Mouse (Mus musculus) kidney, adult 11 months (tissue): ENCODE measurements around the gene Fgd1.
A peak's percentile ranks its signal among the peaks of the same experiment; 100 is the strongest.

Source experiments
- DNase-seq: peaks from one replicate; pipeline ENCODE4 v3.0.0; 2022

Fgd1 gene

GRCm38 (mm10) chrX:151045850-151046249 is at the start of gene Fgd1:
Gene Fgd1, plus strand, starts transcription at chrX:151046150.
- no peak for DNase-seq

- no peak for DNase-seq
Observed at GRCm38 (mm10) chrX:150996775-150997174, 49.2 kb upstream of the Fgd1 start.

GRCm38 (mm10) chrX:151016938-151017877 is 28.7 kb upstream of the Fgd1 start, which contains the start of gene Gnl3l:
Gene Gnl3l, minus strand, starts transcription at chrX:151017322.
- peak; percentile 91 for DNase-seq

- no peak for DNase-seq
Observed at GRCm38 (mm10) chrX:151017897-151018296, 28.1 kb upstream of the Fgd1 start.

GRCm38 (mm10) chrX:151018798-151019197 is 27.2 kb upstream of the Fgd1 start:
- DNase-seq: no peak

GRCm38 (mm10) chrX:151031400-151031799 is 14.6 kb upstream of the Fgd1 start:
- DNase-seq: no peak

- no peak for DNase-seq
Observed at GRCm38 (mm10) chrX:151041223-151041622, 4.7 kb upstream of the Fgd1 start.

- DNase-seq: no peak
Observed at GRCm38 (mm10) chrX:151046321-151046720, 371 bp downstream of the Fgd1 start.

GRCm38 (mm10) chrX:151046777-151047430 is 954 bp downstream of the Fgd1 start:
- DNase-seq: peak; percentile 85

GRCm38 (mm10) chrX:151047431-151048058 is 1.6 kb downstream of the Fgd1 start:
- peak; percentile 12 for DNase-seq

- DNase-seq: no peak
Observed at GRCm38 (mm10) chrX:151049661-151050215, 3.8 kb downstream of the Fgd1 start.

GRCm38 (mm10) chrX:151050337-151050736 is 4.4 kb downstream of the Fgd1 start:
- no peak for DNase-seq

- DNase-seq: no peak
Observed at GRCm38 (mm10) chrX:151054489-151054888, 8.5 kb downstream of the Fgd1 start.

GRCm38 (mm10) chrX:151055559-151055958 is 9.6 kb downstream of the Fgd1 start:
- peak; percentile 11 for DNase-seq

- no peak for DNase-seq
Observed at GRCm38 (mm10) chrX:151059346-151059745, 13.4 kb downstream of the Fgd1 start.

- no peak for DNase-seq
Observed at GRCm38 (mm10) chrX:151061615-151062299, 15.8 kb downstream of the Fgd1 start.

- DNase-seq: no peak
Observed at GRCm38 (mm10) chrX:151066071-151066666, 20.2 kb downstream of the Fgd1 start.

- no peak for DNase-seq
Observed at GRCm38 (mm10) chrX:151067876-151068275, 21.9 kb downstream of the Fgd1 start.

- DNase-seq: no peak
Observed at GRCm38 (mm10) chrX:151076007-151076406, 30.1 kb downstream of the Fgd1 start.

GRCm38 (mm10) chrX:151076941-151077485 is 31.1 kb downstream of the Fgd1 start:
- DNase-seq: no peak

- no peak for DNase-seq
Observed at GRCm38 (mm10) chrX:151085599-151085998, 39.6 kb downstream of the Fgd1 start.

GRCm38 (mm10) chrX:151087418-151087817 is 41.5 kb downstream of the Fgd1 start:
- no peak for DNase-seq
